Mouse (Mus musculus): ENCODE data around the gene Rps27. TPM values are rescaled to one million over a fixed set of nuclear protein-coding genes. Genes with fewer than 3 reads are reported as not detected.
A peak's percentile ranks its signal among the peaks of the same experiment; 100 is the strongest.

Gene Rps27
- total and polyA plus RNA-seq, 3 experiments, result 1,222 to 3,858 (median 2,224) TPM

- dilution Hi-C loops (cut with MboI; ENCODE audit: extremely low pct_ligation_motif_present, extremely low pct_unique_long_range_greater_than_20kb, low sequenced_read_pairs), result no loop called here
- peak overlapping the region; percentile 46 for H3K4me2 ChIP-seq (ENCODE audit: insufficient read depth, low read depth, poor library complexity, severe bottlenecking)
- H3K27me3 ChIP-seq (replicated peaks), result no peaks in the 10 kb centered on the region
- TF ChIP-seq POLR2AphosphoS2 (IDR thresholded peaks at IDR 0.05; ENCODE audit: low read depth, low read length) (0 out of 2 replicates have a peak, but pooled peaks have one; percentile 34), RCOR1 (conservative IDR thresholded peaks at IDR 0.05; ENCODE audit: low read depth, low read length) (no peak), CHD1 (IDR thresholded peaks at IDR 0.05; ENCODE audit: low read depth, low read length) (peak; percentile 21; the same call in 1 of the 2 replicates), POLR2A (IDR thresholded peaks at IDR 0.05; ENCODE audit: low read depth, low read length) (0 out of 2 replicates have a peak, but pooled peaks have one; percentile 1)
- peaks cover 46 to 50% of the 10 kb centered on the region in 2 experiments for H3K36me3 ChIP-seq (replicated peaks in 1 of 2; ENCODE audit: control insufficient read depth in 1 of 2, insufficient read depth in 1 of 2, low read length in 1 of 2)
- in situ Hi-C loops (cut with MboI; ENCODE audit: low pct_ligation_motif_present, low pct_unique_long_range_greater_than_20kb, low sequenced_read_pairs), result no loop called here
- peak overlapping the region; percentile 85 for H3K9ac ChIP-seq (ENCODE audit: insufficient read depth, low read depth)
- peaks cover 8 to 50% of the 10 kb centered on the region in 2 experiments for H3K4me1 ChIP-seq (ENCODE audit: control insufficient read depth in 1 of 2, insufficient read depth in 2 of 2)
- H3K9me3 ChIP-seq (replicated peaks; ENCODE audit: low read length), result no peaks in the 10 kb centered on the region
- H3K4me3 ChIP-seq (replicated peaks in 1 of 3; ENCODE audit: low read depth in 2 of 3, low read length in 2 of 3, poor library complexity in 1 of 3), result peak overlapping the region; percentile 91 to 95 (median 93)
- DNase-seq (ENCODE audit: extremely low read depth), result no peak
- peaks cover 56% of the 10 kb centered on the region for H3K79me2 ChIP-seq (replicated peaks; ENCODE audit: control insufficient read depth, extremely low read depth, insufficient read depth, poor library complexity, severe bottlenecking)
- peak overlapping the region; percentile 91 for H3K27ac ChIP-seq (ENCODE audit: insufficient read depth, low read depth)
Observed at GRCm38 (mm10) chr3:90255194-90255565, 41.7 kb upstream of the Rps27 start.

GRCm38 (mm10) chr3:90254419-90255193, 41.2 kb upstream of the Rps27 start:
- peak; percentile 64 for DNase-seq (ENCODE audit: extremely low read depth)
- peak overlapping the region; percentile 85 for H3K9ac ChIP-seq (ENCODE audit: insufficient read depth, low read depth)
- peaks cover 41 to 45% of the 10 kb centered on the region in 2 experiments for H3K36me3 ChIP-seq (replicated peaks in 1 of 2; ENCODE audit: control insufficient read depth in 1 of 2, insufficient read depth in 1 of 2, low read length in 1 of 2)
- dilution Hi-C loops (cut with MboI; ENCODE audit: extremely low pct_ligation_motif_present, extremely low pct_unique_long_range_greater_than_20kb, low sequenced_read_pairs), result no loop called here
- H3K27ac ChIP-seq (ENCODE audit: insufficient read depth, low read depth), result peak overlapping the region; percentile 91
- H3K9me3 ChIP-seq (replicated peaks; ENCODE audit: low read length), result no peaks in the 10 kb centered on the region
- peak overlapping the region; percentile 46 for H3K4me2 ChIP-seq (ENCODE audit: insufficient read depth, low read depth, poor library complexity, severe bottlenecking)
- H3K79me2 ChIP-seq (replicated peaks; ENCODE audit: control insufficient read depth, extremely low read depth, insufficient read depth, poor library complexity, severe bottlenecking), result peaks cover 56% of the 10 kb centered on the region
- H3K4me3 ChIP-seq (replicated peaks in 1 of 3; ENCODE audit: low read depth in 2 of 3, low read length in 2 of 3, poor library complexity in 1 of 3), result peak overlapping the region; percentile 91 to 95 (median 93)
- H3K4me1 ChIP-seq (ENCODE audit: control insufficient read depth in 1 of 2, insufficient read depth in 2 of 2), result peaks cover 8 to 45% of the 10 kb centered on the region in 2 experiments
- H3K27me3 ChIP-seq (replicated peaks), result no peaks in the 10 kb centered on the region
- in situ Hi-C loops (cut with MboI; ENCODE audit: low pct_ligation_motif_present, low pct_unique_long_range_greater_than_20kb, low sequenced_read_pairs), result no loop called here
- TF ChIP-seq EP300 (IDR thresholded peaks at IDR 0.05; ENCODE audit: low read length), result peak; percentile 56; the same call in 1 of the 2 replicates
- TF ChIP-seq MXI1 (IDR thresholded peaks at IDR 0.05; ENCODE audit: low read depth, low read length), result peak; percentile 65
- peak; percentile 15; the same call in 1 of the 2 replicates for TF ChIP-seq CHD1 (IDR thresholded peaks at IDR 0.05; ENCODE audit: low read depth, low read length)
- no peak for TF ChIP-seq JUN (IDR thresholded peaks at IDR 0.05; ENCODE audit: insufficient read depth, low read depth, low read length)
- TF ChIP-seq MAFK (IDR thresholded peaks at IDR 0.05; ENCODE audit: insufficient replicate concordance, low read length), result no peak
- peak; percentile 64 for TF ChIP-seq HCFC1 (IDR thresholded peaks at IDR 0.05; ENCODE audit: low read depth, low read length)
- no peak for TF ChIP-seq ZNF384 (IDR thresholded peaks at IDR 0.05; ENCODE audit: low read depth, low read length)
- TF ChIP-seq E2F4 (IDR thresholded peaks at IDR 0.05; ENCODE audit: insufficient replicate concordance, low read depth, low read length), result no peak
- peak; percentile 60; the same call in 1 of the 2 replicates for TF ChIP-seq MEF2A (IDR thresholded peaks at IDR 0.05; ENCODE audit: borderline replicate concordance, low read depth, low read length)
- 0 out of 2 replicates have a peak, but pooled peaks have one; percentile 46 for TF ChIP-seq MAZ (IDR thresholded peaks at IDR 0.05; ENCODE audit: low read depth, low read length)
- peak; percentile 20; the same call in 1 of the 2 replicates for TF ChIP-seq UBTF (IDR thresholded peaks at IDR 0.05; ENCODE audit: low read depth, low read length)
- no peak for TF ChIP-seq PAX5 (IDR thresholded peaks at IDR 0.05; ENCODE audit: low read length)
- TF ChIP-seq JUND (conservative IDR thresholded peaks at IDR 0.05; ENCODE audit: low read depth, low read length), result no peak
- TF ChIP-seq TBP (conservative IDR thresholded peaks at IDR 0.05; ENCODE audit: low read depth, low read length), result no peak
- 0 out of 2 replicates have a peak, but pooled peaks have one; percentile 37 for TF ChIP-seq POLR2A (IDR thresholded peaks at IDR 0.05; ENCODE audit: low read depth, low read length)
- no peak for TF ChIP-seq MAX (IDR thresholded peaks at IDR 0.05; ENCODE audit: low read length)
- TF ChIP-seq GABPA (IDR thresholded peaks at IDR 0.05; ENCODE audit: insufficient replicate concordance, low read depth, low read length), result no peak
- TF ChIP-seq ELF1 (IDR thresholded peaks at IDR 0.05; ENCODE audit: low read depth, low read length), result peak; percentile 42
- TF ChIP-seq SMC3 (IDR thresholded peaks at IDR 0.05; ENCODE audit: low read depth, low read length), result no peak
- peak; percentile 62; the same call in 1 of the 2 replicates for TF ChIP-seq ZMIZ1 (IDR thresholded peaks at IDR 0.05; ENCODE audit: low read depth, low read length)
- no peak for TF ChIP-seq POLR2AphosphoS2 (IDR thresholded peaks at IDR 0.05; ENCODE audit: low read depth, low read length)
- no peak for TF ChIP-seq NRF1 (IDR thresholded peaks at IDR 0.05; ENCODE audit: low read depth, low read length)
- TF ChIP-seq MYC (IDR thresholded peaks at IDR 0.05; ENCODE audit: low read depth, low read length), result 0 out of 2 replicates have a peak, but pooled peaks have one; percentile 38
- peak; percentile 8; the same call in 1 of the 2 replicates for TF ChIP-seq CHD2 (IDR thresholded peaks at IDR 0.05; ENCODE audit: low read length)
- no peak for TF ChIP-seq BHLHE40 (IDR thresholded peaks at IDR 0.05; ENCODE audit: low read depth, low read length)
- TF ChIP-seq KAT2A (IDR thresholded peaks at IDR 0.05; ENCODE audit: insufficient replicate concordance, low read length), result no peak
- TF ChIP-seq ETS1 (conservative IDR thresholded peaks at IDR 0.05; ENCODE audit: low read depth, low read length), result 0 out of 2 replicates have a peak, but pooled peaks have one; percentile 13
- no peak for TF ChIP-seq ZKSCAN1 (IDR thresholded peaks at IDR 0.05; ENCODE audit: borderline replicate concordance, low read depth, low read length)
